Mouse (Mus musculus): ENCODE measurements around the gene Pdk3. TPM values are rescaled to one million over a fixed set of nuclear protein-coding genes. Genes with fewer than 3 reads are reported as not detected.

Gene Pdk3
- 10 to 100 TPM; 11.7 to 22.6 (median 17.3) TPM for total RNA-seq (2022)

DNA sequence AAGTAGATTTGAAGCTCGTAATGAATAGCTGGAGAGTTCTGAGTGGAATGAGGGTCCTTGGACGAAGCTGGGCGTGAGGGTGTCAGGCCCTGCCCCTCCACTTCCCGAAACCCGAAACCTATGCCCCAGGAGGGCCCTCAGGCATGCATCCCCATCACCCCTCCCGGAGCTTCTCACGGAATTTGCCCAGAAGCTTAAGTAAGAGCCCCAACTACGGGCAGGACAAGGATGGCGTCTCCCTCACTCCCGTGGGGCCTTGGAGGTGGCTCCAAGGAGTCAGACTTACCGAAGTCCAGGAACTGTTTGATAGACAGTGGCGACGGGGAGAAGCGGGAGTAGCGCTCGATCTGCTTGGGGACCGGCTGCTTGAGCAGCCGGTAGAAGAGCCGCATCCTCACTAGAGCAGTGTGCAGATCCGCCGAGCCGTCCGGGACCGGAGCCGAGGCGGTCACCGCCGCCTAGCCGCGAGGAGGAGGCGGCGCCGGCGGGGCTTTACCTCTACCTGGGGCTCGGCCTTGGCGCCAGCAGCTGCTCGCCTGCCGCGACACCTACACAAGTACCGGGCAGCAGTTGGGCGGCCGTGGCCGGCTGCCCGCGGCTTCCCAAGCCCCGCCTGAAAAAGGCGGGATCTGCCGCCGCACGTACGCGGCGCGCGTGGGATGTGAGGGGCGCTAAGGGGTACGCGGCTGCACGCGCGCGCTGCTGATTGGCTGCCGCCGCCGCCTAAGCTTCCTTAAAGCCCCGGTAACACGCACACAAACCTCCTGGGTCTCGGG is at the start of gene Pdk3:
Pdk3 (minus strand) TSS at position 641 of the 776 bp plus-strand sequence.
- DNase-seq = peak; percentile 52

DNA sequence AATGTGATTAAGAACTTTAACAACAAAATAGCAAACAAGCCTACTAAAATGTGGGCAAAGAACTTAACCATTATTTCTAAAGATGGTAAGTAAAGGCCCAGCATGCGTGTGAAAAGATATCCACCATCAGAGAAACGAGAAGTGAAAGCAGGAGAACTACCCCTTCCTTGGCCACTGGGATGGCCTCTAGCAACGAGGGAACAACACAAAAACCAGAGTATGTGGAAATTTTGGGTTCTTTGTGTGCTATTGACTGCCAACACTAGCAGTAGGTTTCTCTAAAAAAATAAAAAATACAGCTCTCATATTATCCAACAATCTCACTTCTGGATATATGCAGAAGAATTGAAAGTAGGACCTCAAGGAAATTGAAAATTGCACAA is 45.6 kb upstream of the Pdk3 start:
- DNase-seq = no peak

DNA sequence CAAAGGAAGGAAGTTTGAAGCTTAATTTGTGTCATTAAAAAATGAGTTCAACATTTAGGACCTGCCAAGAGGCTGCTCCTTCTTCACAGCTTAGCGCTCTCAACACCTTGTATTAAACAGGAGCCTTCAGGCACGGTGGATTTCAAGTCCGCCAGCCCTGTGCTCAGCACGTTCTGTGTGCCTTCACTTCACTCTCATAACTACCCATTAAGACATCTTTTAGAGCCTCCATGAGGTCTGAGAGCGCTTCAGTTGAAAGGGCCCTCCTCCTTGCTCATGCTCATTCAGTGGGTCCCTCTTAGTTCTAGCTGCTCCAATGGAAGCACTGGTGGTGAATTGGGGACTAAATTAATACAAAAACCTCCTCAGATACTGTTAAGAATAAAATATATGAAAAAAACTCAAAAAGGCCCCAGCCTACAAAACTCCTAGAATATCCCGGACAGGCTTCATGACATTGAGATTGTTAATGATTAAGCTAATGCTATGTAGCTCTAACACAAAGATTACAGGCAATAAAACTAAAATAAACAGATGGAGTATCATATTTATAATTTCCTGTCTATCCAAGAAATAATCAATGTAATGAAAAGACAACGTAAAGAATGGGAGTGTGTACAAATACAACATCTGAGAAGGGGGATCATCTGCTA is 45.1 kb upstream of the Pdk3 start:
- DNase-seq = no peak

DNA sequence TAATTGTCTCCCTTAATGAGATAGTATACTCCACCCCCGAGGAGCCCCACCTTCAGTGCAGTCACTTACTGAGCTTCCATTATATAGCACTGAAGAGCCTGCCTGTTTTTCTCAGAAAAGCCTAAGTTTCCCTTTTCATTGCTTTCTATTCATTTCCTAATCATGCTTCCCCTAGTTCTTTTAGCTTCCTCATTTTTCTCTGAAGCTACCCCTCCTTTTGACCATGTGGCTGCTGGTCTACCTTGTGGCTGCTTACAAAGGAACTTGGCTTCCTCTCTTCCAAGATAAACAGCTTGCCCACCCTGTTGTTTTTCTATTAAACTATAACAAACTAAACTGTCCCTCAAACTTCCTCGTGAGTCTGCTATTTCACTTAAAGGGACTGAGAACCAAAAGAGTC is 31.4 kb upstream of the Pdk3 start:
- no peak for DNase-seq

DNA sequence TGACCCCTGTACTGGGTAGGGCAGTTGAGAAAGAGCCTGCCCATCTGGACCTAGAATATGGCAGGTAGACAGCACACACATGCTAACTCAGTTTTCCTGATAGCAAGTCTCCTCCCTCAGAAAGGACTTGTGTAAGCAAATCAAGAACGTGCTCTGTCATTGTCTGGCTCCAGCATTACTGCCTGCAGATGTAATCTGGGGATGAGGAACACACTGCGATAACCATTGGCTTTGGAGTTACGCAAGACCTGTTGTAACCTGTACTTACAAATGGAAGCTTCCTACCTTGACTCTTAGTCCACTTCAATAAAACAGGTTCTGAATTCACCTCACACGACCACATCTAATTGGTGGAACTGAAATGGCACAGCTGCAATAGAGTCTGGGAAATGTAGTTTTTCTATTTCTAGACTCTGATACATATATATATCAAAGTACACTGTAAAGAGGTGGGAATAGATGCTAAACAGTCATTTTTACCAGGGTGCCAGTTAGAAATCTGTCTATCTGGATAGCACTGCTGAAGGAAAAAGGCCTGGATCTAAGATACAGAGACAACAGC is 30.6 kb upstream of the Pdk3 start:
- DNase-seq = no peak

DNA sequence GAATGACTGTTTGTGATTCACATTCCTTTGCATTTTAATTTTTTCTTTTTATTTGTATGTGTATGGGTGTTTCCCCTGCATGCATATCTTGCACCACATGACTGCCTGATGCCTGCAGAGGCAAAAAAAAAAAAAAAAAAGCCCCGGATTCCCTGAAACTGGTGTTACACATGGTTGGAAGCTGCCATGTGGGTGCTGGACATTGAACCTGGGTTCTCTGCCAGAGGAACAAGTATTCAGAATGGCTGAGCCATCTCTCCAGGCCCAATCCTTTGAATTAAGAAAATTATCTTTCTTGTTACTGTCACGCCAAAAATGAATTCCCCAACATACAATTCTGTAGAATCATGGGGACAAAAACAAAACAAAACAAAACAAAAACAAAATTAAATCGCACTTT is 25.8 kb upstream of the Pdk3 start:
- no peak for DNase-seq

DNA sequence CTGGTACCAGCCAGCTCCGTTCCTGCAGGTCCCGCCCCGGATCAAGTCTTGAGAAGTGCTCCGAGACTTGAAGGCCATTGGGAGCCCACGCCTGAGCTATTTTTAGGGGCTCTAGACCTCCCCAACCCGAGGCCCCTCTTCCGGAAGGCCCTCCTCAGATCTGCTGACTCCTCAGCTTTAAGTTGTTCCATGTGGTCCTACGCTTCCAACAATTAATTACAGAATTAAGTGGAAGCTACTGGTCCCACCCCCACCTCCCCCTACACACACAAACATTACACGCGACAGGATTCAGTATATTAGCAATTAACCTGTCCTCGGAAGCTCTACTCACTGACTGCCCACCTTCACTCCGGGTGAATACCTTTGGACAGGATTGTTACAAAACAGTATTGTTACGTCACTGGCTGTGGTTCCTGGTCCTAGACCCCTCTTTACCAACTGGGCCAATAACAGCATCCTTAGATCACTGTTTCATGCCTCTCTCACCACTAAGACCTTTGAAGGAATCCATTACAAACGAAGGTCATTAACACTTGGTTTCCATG is 410 bp upstream of the Pdk3 start:
- no peak for DNase-seq

DNA sequence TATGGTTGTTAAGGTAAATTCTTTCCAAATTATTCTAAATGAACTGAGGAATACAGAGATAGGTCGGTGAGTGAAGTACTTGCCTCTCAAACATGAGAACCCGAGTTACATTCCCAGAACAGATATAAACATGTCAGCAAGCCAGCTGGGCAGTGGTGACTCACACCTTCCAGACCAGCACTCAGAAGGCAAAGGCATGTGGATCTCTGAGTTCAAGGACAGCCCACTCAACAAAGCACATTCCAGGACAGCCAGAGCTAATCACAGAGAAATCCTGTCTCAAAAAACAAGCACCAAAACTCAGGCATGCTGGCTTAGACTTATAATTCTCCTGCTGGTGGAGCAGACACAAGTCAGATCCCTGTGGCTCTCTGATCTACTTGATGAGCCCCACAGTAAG is 6.2 kb downstream of the Pdk3 start:
- DNase-seq = no peak

DNA sequence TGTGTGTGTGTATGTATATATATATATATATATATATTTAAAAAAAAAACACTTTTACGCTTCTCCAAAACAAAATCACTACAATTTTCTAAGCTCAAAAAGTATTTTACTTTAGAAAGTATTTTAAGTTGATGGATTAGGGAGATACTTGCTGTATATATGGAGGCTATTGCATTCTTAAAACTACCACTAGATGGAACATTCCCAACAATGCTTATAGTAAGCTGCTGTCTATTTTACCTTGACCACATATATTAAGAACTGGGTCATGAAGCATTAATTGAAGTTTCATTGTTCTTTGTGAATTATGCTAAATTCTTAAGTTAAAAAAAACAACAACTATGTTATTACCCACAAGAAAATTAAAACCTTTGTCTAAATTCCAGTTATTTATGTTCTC is 24.0 kb downstream of the Pdk3 start:
- no peak for DNase-seq

DNA sequence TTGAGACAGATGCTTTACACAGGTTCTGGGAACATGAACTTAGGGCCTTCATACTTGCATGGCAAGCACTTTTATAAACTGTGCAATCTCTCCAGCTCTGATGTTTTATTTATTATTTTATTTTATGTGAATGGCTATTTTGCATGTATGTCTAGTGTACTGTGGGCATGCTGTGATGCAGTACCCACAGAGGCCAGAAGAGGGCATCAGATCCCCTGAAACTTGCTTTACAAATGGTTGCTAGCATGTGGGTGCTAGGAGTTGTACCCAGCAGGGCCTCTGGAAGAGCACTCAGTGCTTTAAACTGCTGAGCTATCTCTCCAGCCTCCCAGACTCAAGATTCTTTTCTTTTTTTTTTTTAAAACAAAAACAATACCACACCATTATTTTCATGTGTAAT is 38.8 kb downstream of the Pdk3 start:
- peak; percentile 20 for DNase-seq

DNA sequence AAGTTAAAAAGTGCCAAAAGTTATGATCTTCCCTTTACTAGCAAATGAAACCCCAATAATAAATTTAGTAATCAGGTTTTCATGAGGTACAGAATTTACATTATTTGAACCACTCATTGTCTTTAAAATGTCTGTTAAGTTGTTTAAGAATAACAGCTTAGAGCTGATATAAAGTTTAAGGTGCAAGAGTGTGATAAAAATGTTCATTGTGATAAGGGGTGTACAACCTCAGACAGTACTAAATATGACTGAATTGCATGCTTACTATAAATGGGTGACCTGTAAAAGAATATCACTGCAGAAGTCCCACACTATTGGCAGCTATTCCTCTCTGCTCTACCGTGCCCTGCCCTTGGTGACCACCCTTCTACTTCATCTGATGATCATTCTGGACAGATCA is 42.4 kb downstream of the Pdk3 start:
- no peak for DNase-seq

DNA sequence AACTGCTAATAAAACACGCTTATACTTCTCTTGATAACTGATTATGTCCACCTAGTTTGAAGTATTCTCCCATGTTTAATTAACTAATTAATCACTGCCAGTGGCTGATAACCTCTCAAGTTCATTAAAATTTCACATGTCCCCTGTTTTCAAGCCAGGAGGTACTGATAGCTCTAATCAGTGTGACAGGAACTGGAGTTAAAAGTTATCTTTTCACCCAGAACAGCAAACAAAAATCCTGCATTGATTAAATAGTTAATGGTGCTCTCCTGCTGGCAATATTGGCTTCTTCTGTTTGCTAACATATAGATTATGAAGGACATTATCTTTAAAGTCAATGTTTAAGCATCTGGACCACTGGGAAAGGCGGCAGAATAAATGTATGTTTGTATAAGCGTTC is 71.2 kb downstream of the Pdk3 start:
- DNase-seq = no peak

DNA sequence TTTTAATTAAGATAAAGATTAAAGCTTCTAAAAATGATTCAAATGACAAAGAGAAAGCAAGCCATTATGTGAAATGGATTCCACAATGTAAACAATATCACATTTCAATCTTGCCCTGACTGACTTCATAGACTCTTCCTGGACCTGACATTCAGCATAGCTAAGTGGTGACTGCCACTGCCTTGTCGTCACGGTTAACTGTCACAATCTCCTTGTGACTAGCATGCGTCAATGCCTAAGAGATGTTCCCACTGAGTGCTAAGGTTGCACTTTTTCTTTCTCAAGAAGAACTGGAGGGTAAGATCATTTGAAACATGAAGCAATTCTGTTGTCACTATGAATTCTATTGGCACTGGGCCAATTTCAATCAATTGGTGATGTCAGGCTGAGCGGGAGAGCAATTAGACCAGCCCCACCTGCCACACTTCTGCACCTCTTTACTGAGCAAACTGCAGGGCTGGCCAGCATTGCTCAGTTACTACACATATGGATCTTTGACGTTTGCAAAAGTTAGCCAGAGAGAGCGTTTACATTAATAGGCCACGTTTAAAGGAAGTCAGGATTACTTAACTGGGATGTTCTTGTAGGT is 75.0 kb downstream of the Pdk3 start:
- no peak for DNase-seq

DNA sequence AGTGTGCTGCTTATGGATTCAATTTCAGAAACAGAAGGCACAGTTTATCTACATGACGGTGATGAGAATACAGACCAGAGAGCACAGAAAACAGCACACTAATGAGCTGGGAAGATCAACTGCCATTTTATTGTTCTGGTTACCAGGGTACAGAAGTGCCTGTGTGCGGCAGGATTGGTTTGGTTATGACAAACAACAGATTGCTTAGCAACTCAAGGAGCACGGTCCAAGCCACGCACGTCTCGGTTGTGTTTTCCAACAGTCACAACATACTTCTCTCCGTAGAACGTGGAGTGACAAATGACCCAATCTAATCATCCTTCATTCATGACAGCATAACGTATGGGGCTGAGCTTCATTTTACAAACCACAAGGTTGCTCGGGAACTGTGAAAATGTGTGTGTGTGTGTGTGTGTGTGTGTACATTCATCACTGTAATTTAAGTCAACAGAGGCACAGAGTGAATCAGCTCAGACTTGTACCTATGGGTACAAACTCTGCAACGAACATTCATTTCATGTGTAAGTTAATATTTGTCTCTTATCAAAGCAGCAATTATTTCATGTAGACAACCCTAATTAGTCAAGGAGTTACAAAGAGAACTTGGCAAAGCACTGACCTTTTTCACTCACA is 76.7 kb downstream of the Pdk3 start:
- no peak for DNase-seq

DNA sequence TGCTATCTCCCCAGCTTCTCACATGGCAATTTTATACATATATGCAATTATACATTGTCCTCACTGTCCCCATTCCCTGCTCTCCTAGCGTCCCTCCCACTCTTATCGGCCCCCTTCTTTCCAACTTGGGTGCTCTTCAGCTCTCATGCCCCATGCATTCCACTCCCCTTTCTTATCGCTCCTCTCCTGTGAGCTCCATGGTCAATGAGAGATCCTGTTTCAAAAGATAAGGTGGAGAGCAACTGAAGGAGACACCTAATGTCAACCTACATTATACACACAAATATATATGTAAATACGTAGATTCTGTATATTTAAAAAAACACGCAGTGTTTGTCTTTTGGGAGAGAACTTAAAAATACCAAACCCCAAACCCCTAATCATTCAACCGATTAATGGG is 81.4 kb downstream of the Pdk3 start:
- no peak for DNase-seq

DNA sequence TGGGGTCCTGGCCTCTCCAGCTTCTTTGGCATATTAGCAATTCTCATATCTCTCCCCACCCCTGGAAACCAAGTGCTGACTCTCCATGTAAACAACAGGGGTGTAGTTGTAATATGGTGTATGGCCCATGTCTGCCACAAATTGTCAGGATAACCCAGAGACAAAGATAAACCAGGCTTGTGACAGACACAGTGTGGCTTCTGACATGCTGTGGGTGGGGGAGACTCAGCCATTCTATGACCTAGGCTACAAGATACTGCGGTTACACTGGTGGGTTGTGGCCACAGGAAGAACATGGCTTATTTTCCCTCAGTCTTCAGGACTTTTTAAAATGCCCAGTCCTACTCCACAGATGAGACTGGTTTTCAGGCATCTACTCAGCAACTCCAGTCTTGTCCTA is 82.8 kb downstream of the Pdk3 start:
- DNase-seq = no peak

DNA sequence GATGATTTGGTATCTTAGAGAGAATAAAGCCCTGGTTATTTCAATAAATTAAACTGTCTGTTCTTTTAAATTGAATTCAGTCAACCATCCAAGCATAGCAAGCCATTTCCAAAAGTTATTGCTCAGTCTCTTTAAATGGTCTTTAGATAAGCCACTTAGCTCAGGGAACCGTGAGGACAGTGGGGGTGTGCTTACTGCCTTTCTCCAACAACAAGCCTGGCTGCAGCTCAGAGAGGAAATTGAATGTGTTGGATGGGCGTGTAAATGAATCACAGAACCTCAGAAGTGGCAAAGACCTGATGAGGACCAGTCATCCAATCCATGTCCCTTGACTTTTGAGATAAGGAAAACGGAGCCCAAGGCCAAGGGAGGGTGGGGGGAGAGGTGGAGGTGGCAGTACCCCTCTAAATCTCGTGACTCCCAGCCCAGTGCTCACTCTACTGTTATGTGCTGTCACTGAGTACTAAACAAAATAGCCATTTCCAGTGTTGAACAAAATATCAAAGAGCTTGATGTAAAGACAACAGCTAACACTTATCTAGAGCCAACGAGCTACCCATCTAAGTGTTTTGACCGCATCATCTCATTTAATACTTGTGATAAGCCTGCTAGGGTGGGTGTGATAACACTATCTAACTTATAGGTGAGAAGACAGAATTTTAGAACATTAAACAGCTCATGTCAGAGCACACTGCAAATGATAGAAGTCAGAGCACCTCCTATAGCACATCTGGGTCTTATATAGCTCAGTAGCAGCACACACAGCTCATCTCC is 98.8 kb downstream of the Pdk3 start:
- DNase-seq = no peak

DNA sequence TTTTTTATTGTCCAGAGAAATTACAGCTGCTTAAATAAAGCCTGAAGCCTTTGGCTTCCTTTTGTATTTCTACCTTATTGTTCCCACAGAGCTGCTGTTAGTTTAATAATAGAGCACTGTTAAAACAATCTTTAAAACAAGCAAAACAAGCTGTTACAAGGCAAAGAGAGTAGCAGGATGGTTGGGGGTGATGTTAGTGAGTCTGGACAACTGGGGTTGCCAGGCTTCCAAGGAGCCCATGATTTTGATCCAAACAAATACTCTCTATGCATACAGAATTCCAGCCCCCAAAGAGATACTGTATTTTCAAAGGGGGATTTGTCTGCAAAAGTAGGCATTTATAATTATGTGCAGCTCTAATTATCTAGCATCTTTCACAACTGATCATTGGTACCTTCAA is 99.6 kb downstream of the Pdk3 start:
- DNase-seq = no peak

DNA sequence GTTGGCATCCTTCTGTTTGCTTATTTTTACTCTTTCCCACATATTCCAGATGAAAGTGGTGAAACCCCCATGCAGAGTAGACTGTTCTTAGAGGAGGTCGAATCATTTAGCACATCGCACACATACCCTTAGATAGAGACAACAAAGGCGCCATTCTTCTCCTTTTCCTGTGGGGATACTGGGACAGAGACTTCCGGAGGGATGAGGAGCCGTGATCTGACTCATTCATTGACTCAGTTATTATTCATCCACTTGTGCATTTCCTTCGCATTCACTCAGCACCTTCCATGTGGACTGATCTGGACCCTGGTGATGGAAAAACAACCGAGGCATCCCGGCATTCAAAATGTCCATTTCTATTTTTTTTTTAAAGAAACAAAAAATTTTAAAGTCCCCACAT is 101.1 kb downstream of the Pdk3 start:
- no peak for DNase-seq

DNA sequence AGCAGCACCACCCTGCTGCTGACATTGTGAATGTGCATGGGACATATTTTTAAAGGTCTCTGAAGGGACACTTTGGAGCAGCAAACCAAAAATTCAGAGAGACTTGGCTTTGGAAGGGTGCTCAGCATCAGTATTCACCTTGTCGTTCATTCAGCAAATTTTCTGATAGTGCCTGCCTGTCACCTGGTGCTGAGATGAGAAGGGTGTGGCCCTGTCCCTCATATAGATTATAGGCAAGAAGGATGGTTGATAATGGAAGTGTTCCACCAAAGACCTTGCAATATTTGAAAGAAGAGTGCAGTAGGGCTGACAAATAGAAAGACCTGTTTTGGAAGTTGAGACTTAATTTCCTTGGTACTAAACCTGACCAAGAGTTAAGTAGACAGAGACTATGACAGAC is 102.5 kb downstream of the Pdk3 start:
- no peak for DNase-seq

Measured in adrenal gland, adult 8-10 months (tissue).